Mouse (Mus musculus): ENCODE results near the gene Sec16b.

- TF ChIP-seq CTCF (IDR thresholded peaks at IDR 0.05; ENCODE audit: borderline replicate concordance, extremely low read depth, insufficient read depth, insufficient read length) (no peak), POLR2A (IDR thresholded peaks at IDR 0.05; ENCODE audit: borderline replicate concordance, extremely low read depth, insufficient read depth, insufficient read length, poor library complexity, severe bottlenecking) (no peak)
These were observed 29.0 kb downstream of the Sec16b start for GRCm38 (mm10) chr1:157535571-157535970.

All from brain, embryonic 14.5 days (tissue).